Mouse (Mus musculus): ENCODE measurements around the gene Oxsm. TPM values are rescaled to one million over a fixed set of nuclear protein-coding genes. Genes with fewer than 3 reads are reported as not detected.

Oxsm gene
- polyA plus RNA-seq, 1 experiment from 2014 or later, result 2.1 TPM

GRCm38 (mm10) chr14:16233515-16233914, 16.1 kb downstream of the Oxsm start:
- Histone ChIP-seq H3K27me3 (no peaks in the 10 kb centered on the region), H3K4me2 (no peak overlapping the region), H3K9ac (no peak overlapping the region), H3K9me3 (replicated peaks) (peaks cover 4% of the 10 kb centered on the region; the same call in 1 of the 2 replicates), H3K36me3 (ENCODE audit: poor library complexity, severe bottlenecking) (0 out of 2 replicates have a peak, but pooled peaks cover 6% of the 10 kb centered on the region), H3K4me3 (no peak overlapping the region), H3K4me1 (peaks cover 8% of the 10 kb centered on the region; the same call in 1 of the 2 replicates), H3K27ac (no peak overlapping the region; the same call in 1 of the 2 replicates)
- no peak for ATAC-seq
- WGBS, result 12% methylated on average over 1 of the region's 1 CpGs

GRCm38 (mm10) chr14:16230581-16230980, 19.0 kb downstream of the Oxsm start:
- Histone ChIP-seq H3K36me3 (ENCODE audit: poor library complexity, severe bottlenecking) (no peaks in the 10 kb centered on the region), H3K9me3 (replicated peaks) (no peaks in the 10 kb centered on the region), H3K27ac (no peak overlapping the region), H3K27me3 (no peaks in the 10 kb centered on the region), H3K4me2 (no peak overlapping the region), H3K9ac (no peak overlapping the region), H3K4me3 (no peak overlapping the region), H3K4me1 (peaks cover 8% of the 10 kb centered on the region; the same call in 1 of the 2 replicates)
- peak; percentile 64; the same call in 1 of the 2 replicates for ATAC-seq

GRCm38 (mm10) chr14:16229395-16229794, 20.2 kb downstream of the Oxsm start:
- peak; percentile 17; the same call in 1 of the 2 replicates for ATAC-seq
- H3K27me3 ChIP-seq, result no peaks in the 10 kb centered on the region
- no peak overlapping the region for H3K9ac ChIP-seq
- WGBS, result 43% methylated on average over 2 of the region's 2 CpGs
- no peaks in the 10 kb centered on the region for H3K9me3 ChIP-seq (replicated peaks)
- no peaks in the 10 kb centered on the region for H3K36me3 ChIP-seq (ENCODE audit: poor library complexity, severe bottlenecking)
- no peak overlapping the region for H3K27ac ChIP-seq
- H3K4me2 ChIP-seq, result no peak overlapping the region
- H3K4me1 ChIP-seq, result peaks cover 8% of the 10 kb centered on the region; the same call in 1 of the 2 replicates
- H3K4me3 ChIP-seq, result no peak overlapping the region

GRCm38 (mm10) chr14:16219015-16219414, 30.6 kb downstream of the Oxsm start:
- H3K4me1 ChIP-seq, result no peaks in the 10 kb centered on the region
- H3K9me3 ChIP-seq (replicated peaks), result no peaks in the 10 kb centered on the region
- no peak overlapping the region for H3K4me2 ChIP-seq
- H3K27me3 ChIP-seq, result no peaks in the 10 kb centered on the region
- no peak for ATAC-seq
- no peak overlapping the region for H3K9ac ChIP-seq
- WGBS, result 60% methylated on average over 2 of the region's 2 CpGs
- no peak overlapping the region for H3K4me3 ChIP-seq
- H3K36me3 ChIP-seq (ENCODE audit: poor library complexity, severe bottlenecking), result no peaks in the 10 kb centered on the region
- H3K27ac ChIP-seq, result no peak overlapping the region

GRCm38 (mm10) chr14:16207722-16208121, 41.9 kb downstream of the Oxsm start:
- no peaks in the 10 kb centered on the region for H3K27me3 ChIP-seq
- H3K4me3 ChIP-seq, result no peak overlapping the region
- H3K4me1 ChIP-seq, result peaks cover 2% of the 10 kb centered on the region; the same call in 1 of the 2 replicates
- no peak overlapping the region for H3K9ac ChIP-seq
- H3K4me2 ChIP-seq, result no peak overlapping the region
- H3K27ac ChIP-seq, result no peak overlapping the region
- no peak for ATAC-seq
- H3K36me3 ChIP-seq (ENCODE audit: poor library complexity, severe bottlenecking), result no peaks in the 10 kb centered on the region
- H3K9me3 ChIP-seq (replicated peaks), result no peaks in the 10 kb centered on the region

GRCm38 (mm10) chr14:16201673-16202072, 47.9 kb downstream of the Oxsm start:
- Histone ChIP-seq H3K27ac (peak overlapping the region; percentile 88), H3K36me3 (ENCODE audit: poor library complexity, severe bottlenecking) (no peaks in the 10 kb centered on the region), H3K9me3 (replicated peaks) (no peaks in the 10 kb centered on the region), H3K9ac (no peak overlapping the region), H3K4me3 (no peak overlapping the region), H3K4me2 (no peak overlapping the region), H3K27me3 (no peaks in the 10 kb centered on the region), H3K4me1 (peaks cover 30% of the 10 kb centered on the region)
- WGBS, result 16% methylated on average over 3 of the region's 3 CpGs
- ATAC-seq, result peak; percentile 28

- peak overlapping the region; percentile 88 for H3K27ac ChIP-seq
- no peaks in the 10 kb centered on the region for H3K36me3 ChIP-seq (ENCODE audit: poor library complexity, severe bottlenecking)
- H3K9ac ChIP-seq, result no peak overlapping the region
- H3K27me3 ChIP-seq, result no peaks in the 10 kb centered on the region
- ATAC-seq, result peak; percentile 97
- no peaks in the 10 kb centered on the region for H3K9me3 ChIP-seq (replicated peaks)
- no peak overlapping the region for H3K4me3 ChIP-seq
- H3K4me2 ChIP-seq, result peak overlapping the region; percentile 48
- WGBS, result 3% methylated on average over 8 of the region's 8 CpGs
- H3K4me1 ChIP-seq, result peaks cover 30% of the 10 kb centered on the region
These were observed 48.5 kb downstream of the Oxsm start for GRCm38 (mm10) chr14:16200969-16201638.

- peaks cover 30% of the 10 kb centered on the region for H3K4me1 ChIP-seq
- H3K9me3 ChIP-seq (replicated peaks), result no peaks in the 10 kb centered on the region
- ATAC-seq, result peak; percentile 19; the same call in 1 of the 2 replicates
- H3K9ac ChIP-seq, result no peak overlapping the region
- H3K27me3 ChIP-seq, result no peaks in the 10 kb centered on the region
- peak overlapping the region; percentile 48 for H3K4me2 ChIP-seq
- H3K4me3 ChIP-seq, result no peak overlapping the region
- H3K36me3 ChIP-seq (ENCODE audit: poor library complexity, severe bottlenecking), result no peaks in the 10 kb centered on the region
- WGBS, result 1% methylated on average over 6 of the region's 6 CpGs
- peak overlapping the region; percentile 88 for H3K27ac ChIP-seq
These were observed 49.2 kb downstream of the Oxsm start for GRCm38 (mm10) chr14:16200220-16200912.

GRCm38 (mm10) chr14:16196518-16196917, 53.1 kb downstream of the Oxsm start:
- Histone ChIP-seq H3K9ac (no peak overlapping the region), H3K9me3 (replicated peaks) (no peaks in the 10 kb centered on the region), H3K4me2 (no peak overlapping the region), H3K4me3 (no peak overlapping the region), H3K27ac (no peak overlapping the region), H3K36me3 (ENCODE audit: poor library complexity, severe bottlenecking) (no peaks in the 10 kb centered on the region), H3K27me3 (no peaks in the 10 kb centered on the region), H3K4me1 (peaks cover 17% of the 10 kb centered on the region)
- WGBS, result 62% methylated on average over 4 of the region's 4 CpGs
- ATAC-seq, result no peak

GRCm38 (mm10) chr14:16195486-16195885, 54.1 kb downstream of the Oxsm start:
- H3K4me3 ChIP-seq, result no peak overlapping the region
- H3K27me3 ChIP-seq, result no peaks in the 10 kb centered on the region
- ATAC-seq, result no peak
- H3K36me3 ChIP-seq (ENCODE audit: poor library complexity, severe bottlenecking), result no peaks in the 10 kb centered on the region
- no peaks in the 10 kb centered on the region for H3K9me3 ChIP-seq (replicated peaks)
- H3K4me2 ChIP-seq, result no peak overlapping the region
- H3K9ac ChIP-seq, result no peak overlapping the region
- H3K4me1 ChIP-seq, result peaks cover 9% of the 10 kb centered on the region
- 65% methylated on average over 1 of the region's 1 CpGs for WGBS
- H3K27ac ChIP-seq, result no peak overlapping the region

GRCm38 (mm10) chr14:16194125-16194524, 55.5 kb downstream of the Oxsm start:
- WGBS, result 70% methylated on average over 1 of the region's 1 CpGs

GRCm38 (mm10) chr14:16189142-16189541, 60.5 kb downstream of the Oxsm start:
- H3K36me3 ChIP-seq (ENCODE audit: poor library complexity, severe bottlenecking), result no peaks in the 10 kb centered on the region
- H3K27me3 ChIP-seq, result no peaks in the 10 kb centered on the region
- no peaks in the 10 kb centered on the region for H3K9me3 ChIP-seq (replicated peaks)
- WGBS, result 81% methylated on average over 1 of the region's 1 CpGs
- H3K4me3 ChIP-seq, result no peak overlapping the region
- H3K27ac ChIP-seq, result no peak overlapping the region
- no peak for ATAC-seq
- no peaks in the 10 kb centered on the region for H3K4me1 ChIP-seq
- H3K9ac ChIP-seq, result no peak overlapping the region
- H3K4me2 ChIP-seq, result no peak overlapping the region

More at GRCm38 (mm10) chr14:16194125-16194524, 55.5 kb downstream of the Oxsm start:
- no peak for ATAC-seq
- no peak overlapping the region for H3K4me3 ChIP-seq
- H3K9ac ChIP-seq, result no peak overlapping the region
- no peak overlapping the region for H3K4me2 ChIP-seq
- H3K9me3 ChIP-seq (replicated peaks), result no peaks in the 10 kb centered on the region
- no peaks in the 10 kb centered on the region for H3K36me3 ChIP-seq (ENCODE audit: poor library complexity, severe bottlenecking)
- H3K4me1 ChIP-seq, result no peaks in the 10 kb centered on the region
- no peaks in the 10 kb centered on the region for H3K27me3 ChIP-seq
- no peak overlapping the region for H3K27ac ChIP-seq
